Mouse (Mus musculus) brain, embryonic 14.5 days (tissue): ENCODE results near the gene Pigc. TPM values are rescaled to one million over a fixed set of nuclear protein-coding genes. Genes with fewer than 3 reads are reported as not detected.
A peak's percentile ranks its signal among the peaks of the same experiment; 100 is the strongest.

Experiments
- DNase-seq: peaks from one replicate; pipeline ENCODE4 v3.0.0-alpha.2; 2011; ENCODE audit warnings: low read depth
- CTCF ChIP-seq: fragments of 200-500 bp; IDR thresholded peaks from 2 replicates; pipeline ENCODE4 v1.5.1; 2012; ENCODE audit warnings: inconsistent platforms, mild to moderate bottlenecking, moderate library complexity, borderline replicate concordance; ENCODE audit not compliant: insufficient read depth, insufficient read length; ENCODE audit errors: extremely low read depth
- POLR2A ChIP-seq: fragments of 200-500 bp; IDR thresholded peaks from 2 replicates; pipeline ENCODE4 v1.6.1; 2012; ENCODE audit warnings: mild to moderate bottlenecking, inconsistent platforms, borderline replicate concordance; ENCODE audit not compliant: poor library complexity, insufficient read depth, insufficient read length, severe bottlenecking; ENCODE audit errors: extremely low read depth
- polyA plus RNA-seq: library from polyadenylated mRNA; depleted of rRNA; stranded (reverse); fragments of >200 nt; gene quantifications from 2 replicates; pipeline ENCODE4 v1.2.3, GENCODE M21; 2012; rRNA removed

Gene Pigc
- 23.6 and 26.5 TPM in 2 replicates for polyA plus RNA-seq

- DNase-seq, result peak; percentile 98
- TF ChIP-seq CTCF, result peak; percentile 79
- peak; percentile 44; the same call in 1 of the 2 replicates for TF ChIP-seq POLR2A
Observed at GRCm38 (mm10) chr1:161968589-161969407, at the start of gene Pigc. Gene Pigc (plus strand): TSS chr1:161969186.

GRCm38 (mm10) chr1:161919594-161919993 is 49.4 kb upstream of the Pigc start:
- no peak for DNase-seq
- no peak for TF ChIP-seq POLR2A
- no peak for TF ChIP-seq CTCF

- no peak for DNase-seq
- TF ChIP-seq POLR2A, result no peak
- TF ChIP-seq CTCF, result no peak
Observed at GRCm38 (mm10) chr1:161920475-161921454, 48.2 kb upstream of the Pigc start.

- no peak for DNase-seq
- TF ChIP-seq POLR2A, result no peak
- no peak for TF ChIP-seq CTCF
Observed at GRCm38 (mm10) chr1:161921928-161922327, 47.1 kb upstream of the Pigc start.

GRCm38 (mm10) chr1:161924321-161924720 is 44.7 kb upstream of the Pigc start:
- no peak for DNase-seq
- TF ChIP-seq POLR2A (no peak), CTCF (no peak)

GRCm38 (mm10) chr1:161925281-161925805 is 43.6 kb upstream of the Pigc start:
- no peak for DNase-seq
- TF ChIP-seq POLR2A (no peak), CTCF (no peak)

GRCm38 (mm10) chr1:161927976-161928375 is 41.0 kb upstream of the Pigc start:
- no peak for TF ChIP-seq CTCF
- no peak for TF ChIP-seq POLR2A
- no peak for DNase-seq

- TF ChIP-seq CTCF (no peak), POLR2A (no peak)
- DNase-seq, result no peak
Observed at GRCm38 (mm10) chr1:161931313-161931712, 37.7 kb upstream of the Pigc start.

GRCm38 (mm10) chr1:161931817-161932216 is 37.2 kb upstream of the Pigc start:
- DNase-seq, result peak; percentile 30
- TF ChIP-seq CTCF, result no peak
- TF ChIP-seq POLR2A, result no peak

- DNase-seq, result no peak
- TF ChIP-seq CTCF, result no peak
- no peak for TF ChIP-seq POLR2A
Observed at GRCm38 (mm10) chr1:161932286-161932685, 36.7 kb upstream of the Pigc start.

GRCm38 (mm10) chr1:161942082-161942481 is 26.9 kb upstream of the Pigc start:
- no peak for DNase-seq
- no peak for TF ChIP-seq CTCF
- TF ChIP-seq POLR2A, result no peak
